In genomic region chr17:46853281-46853680, GRCm38 (mm10) we compare ENCODE assay signal across 9 mouse cellular contexts. TPM values are rescaled to one million over a fixed set of nuclear protein-coding genes. Genes with fewer than 3 reads are reported as not detected.
A peak's percentile ranks its signal among the peaks of the same experiment; 100 is the strongest.
DNase-seq lines count a peak whose midpoint lies in the region; ATAC-seq and TF ChIP-seq lines count a peak whose summit lies in the region.
"Had no signal": no experiment of that assay in that cellular context is flagged by ENCODE, and none has a peak within 500 bp of the region (broad histone marks: within the 10 kb centered on the region; RNA-seq: fewer than 3 reads in every experiment).

No protein-coding gene starts in this region.

- H3K4me2 ChIP-seq in neural tube, embryonic 12.5 days (replicated peaks): peak overlapping the region; percentile 7; the same call in 1 of the 2 replicates
- H3K4me2 ChIP-seq in forebrain, postnatal 0 days (ENCODE audit: low read depth): 0 out of 2 replicates have a peak overlapping the region, but pooled peaks have one; percentile 15
- peak overlapping the region; percentile 10; the same call in 1 of the 2 replicates for H3K4me2 ChIP-seq in hindbrain, embryonic 16.5 days (ENCODE audit: low read length)
- no peak overlapping the region for H3K4me2 ChIP-seq in midbrain, embryonic 14.5 days (ENCODE audit: low read length)

- peaks cover 16% of the 10 kb centered on the region for H3K4me1 ChIP-seq in neural tube, embryonic 12.5 days
- peaks cover 15% of the 10 kb centered on the region for H3K4me1 ChIP-seq in forebrain, postnatal 0 days (ENCODE audit: insufficient read depth)
- peaks cover 29% of the 10 kb centered on the region for H3K4me1 ChIP-seq in hindbrain, embryonic 16.5 days (ENCODE audit: control insufficient read depth, insufficient read depth, low read depth, low read length)
- H3K4me1 ChIP-seq in midbrain, embryonic 14.5 days (ENCODE audit: control insufficient read depth, insufficient read depth, low read length): peaks cover 17% of the 10 kb centered on the region

- WGBS in neural tube, embryonic 12.5 days: 57% methylated on average over 6 of the region's 6 CpGs
- WGBS in forebrain, postnatal 0 days: 28% methylated on average over 6 of the region's 6 CpGs
- 42% methylated on average over 6 of the region's 6 CpGs for WGBS in hindbrain, embryonic 16.5 days
- WGBS in midbrain, embryonic 14.5 days: 50% methylated on average over 6 of the region's 6 CpGs

- no peak overlapping the region for H3K4me3 ChIP-seq in neural tube, embryonic 12.5 days
- no peak overlapping the region for H3K4me3 ChIP-seq in forebrain, postnatal 0 days (ENCODE audit: low read depth, low read length)
- no peak overlapping the region for H3K4me3 ChIP-seq in hindbrain, embryonic 16.5 days (ENCODE audit: low read length)
- H3K4me3 ChIP-seq in midbrain, embryonic 14.5 days (replicated peaks; ENCODE audit: low read depth, low read length): no peak overlapping the region

- no peak for ATAC-seq in neural tube, embryonic 12.5 days (ENCODE audit: low FRiP score, low read depth)
- ATAC-seq in forebrain, postnatal 0 days: peak; percentile 24; the same call in 1 of the 2 replicates
- ATAC-seq in hindbrain, embryonic 16.5 days: peak; percentile 32; the same call in 1 of the 2 replicates
- no peak for ATAC-seq in midbrain, embryonic 14.5 days (ENCODE audit: low FRiP score, low TSS enrichment)

- H3K27me3 ChIP-seq in neural tube, embryonic 12.5 days (replicated peaks): no peaks in the 10 kb centered on the region
- H3K27me3 ChIP-seq in forebrain, postnatal 0 days (ENCODE audit: insufficient read depth, low read length): no peaks in the 10 kb centered on the region
- H3K27me3 ChIP-seq in hindbrain, embryonic 16.5 days (replicated peaks; ENCODE audit: control insufficient read depth, insufficient read depth, low read length): no peaks in the 10 kb centered on the region
- no peaks in the 10 kb centered on the region for H3K27me3 ChIP-seq in midbrain, embryonic 14.5 days (ENCODE audit: control insufficient read depth, insufficient read depth, low read length)

- no peaks in the 10 kb centered on the region for H3K9me3 ChIP-seq in neural tube, embryonic 12.5 days
- H3K9me3 ChIP-seq in forebrain, postnatal 0 days (ENCODE audit: low read length): no peaks in the 10 kb centered on the region
- H3K9me3 ChIP-seq in hindbrain, embryonic 16.5 days (ENCODE audit: control insufficient read depth, low read length): no peaks in the 10 kb centered on the region
- no peaks in the 10 kb centered on the region for H3K9me3 ChIP-seq in midbrain, embryonic 14.5 days (ENCODE audit: control insufficient read depth, low read length)

- no peak for DNase-seq in neural tube, embryonic 10.5 days (ENCODE audit: extremely low spot score, low spot score)
- DNase-seq in adrenal gland, postnatal 4 days (ENCODE audit: low spot score in 2 of 2): peak; percentile 16 to 21
- peak; percentile 69 for DNase-seq in forebrain, postnatal 0 days
- peak; percentile 49 to 74 for DNase-seq in left cerebral cortex, postnatal 14 days (ENCODE audit: low spot score in 2 of 2)
- peak; percentile 54 for DNase-seq in midbrain, embryonic 14.5 days
- DNase-seq in c-Kit-positive CD71-positive TER-119-positive erythroid progenitor cells, embryonic 14.5 days (ENCODE audit: low spot score): no peak

- intact Hi-C loops in left cerebral cortex, postnatal 14 days (cut with DNase I): no loop called here

- TF ChIP-seq CTCF in forebrain, postnatal 0 days (IDR thresholded peaks at IDR 0.05; ENCODE audit: low read depth): no peak

- H3K9ac ChIP-seq in neural tube, embryonic 12.5 days: no peak overlapping the region
- H3K9ac ChIP-seq in forebrain, postnatal 0 days: no peak overlapping the region
- no peak overlapping the region for H3K9ac ChIP-seq in hindbrain, embryonic 16.5 days (ENCODE audit: low read depth, low read length)
- H3K9ac ChIP-seq in midbrain, embryonic 14.5 days (replicated peaks; ENCODE audit: low read length): no peak overlapping the region

- no peaks in the 10 kb centered on the region for H3K36me3 ChIP-seq in neural tube, embryonic 12.5 days
- no peaks in the 10 kb centered on the region for H3K36me3 ChIP-seq in forebrain, postnatal 0 days (ENCODE audit: insufficient read depth)
- no peaks in the 10 kb centered on the region for H3K36me3 ChIP-seq in hindbrain, embryonic 16.5 days (ENCODE audit: control insufficient read depth, insufficient read depth, low read length)
- 0 out of 2 replicates have a peak, but pooled peaks cover 2% of the 10 kb centered on the region for H3K36me3 ChIP-seq in midbrain, embryonic 14.5 days (ENCODE audit: control insufficient read depth, insufficient read depth, low read length)

- peak overlapping the region; percentile 11; the same call in 1 of the 2 replicates for H3K27ac ChIP-seq in neural tube, embryonic 12.5 days
- peak overlapping the region; percentile 59 for H3K27ac ChIP-seq in forebrain, postnatal 0 days (ENCODE audit: low read depth, low read length)
- H3K27ac ChIP-seq in hindbrain, embryonic 16.5 days (ENCODE audit: low read depth, low read length): peak overlapping the region; percentile 48
- H3K27ac ChIP-seq in midbrain, embryonic 14.5 days (replicated peaks; ENCODE audit: low read depth, low read length): peak overlapping the region; percentile 55

RNA-seq across cellular contexts. Expression of gene Bicral, which starts 5.0 kb away (rescaled TPM):
- 7.0 and 8.0 TPM in 2 replicates for polyA plus RNA-seq in neural tube, embryonic 12.5 days (2016; fragmentation: Nextera tagmentation; extraction: Ambion mirVana)
- total RNA-seq in adrenal gland, postnatal 4 days (2021): 10 to 100 TPM; 21.6 to 24.8 TPM
- 17.4 and 36.7 TPM in 2 replicates for total RNA-seq in forebrain, postnatal 0 days (2014; rRNA removed)
- 3.8 and 6.7 TPM in 2 replicates for polyA plus RNA-seq in forebrain, postnatal 0 days (2015; fragmentation: Nextera tagmentation; extraction: Ambion mirVana)
- polyA plus RNA-seq in hindbrain, embryonic 16.5 days (2015; fragmentation: Nextera tagmentation; extraction: Ambion mirVana): 6.0 and 6.2 TPM in 2 replicates
- total RNA-seq in left cerebral cortex, postnatal 14 days (2021): 10 to 100 TPM; 39.9 to 42.7 TPM
- 10.2 and 11.6 TPM in 2 replicates for polyA plus RNA-seq in midbrain, embryonic 14.5 days (2014; fragmentation: Nextera tagmentation; extraction: Ambion mirVana)

RNA-seq across cellular contexts. Expression of gene Tbcc, which starts 37.2 kb away (rescaled TPM):
- polyA plus RNA-seq in neural tube, embryonic 12.5 days (2016; fragmentation: Nextera tagmentation; extraction: Ambion mirVana): 87.8 and 89.5 TPM in 2 replicates
- total RNA-seq in adrenal gland, postnatal 4 days (2021): 10 to 100 TPM; 26.1 to 27.4 TPM
- total RNA-seq in forebrain, postnatal 0 days (2014; rRNA removed): 46.2 and 63.4 TPM in 2 replicates
- 52.2 and 53.0 TPM in 2 replicates for polyA plus RNA-seq in forebrain, postnatal 0 days (2015; fragmentation: Nextera tagmentation; extraction: Ambion mirVana)
- 52.6 and 53.6 TPM in 2 replicates for polyA plus RNA-seq in hindbrain, embryonic 16.5 days (2015; fragmentation: Nextera tagmentation; extraction: Ambion mirVana)
- total RNA-seq in left cerebral cortex, postnatal 14 days (2021): 10 to 100 TPM; 33.1 to 39.8 TPM
- polyA plus RNA-seq in midbrain, embryonic 14.5 days (2014; fragmentation: Nextera tagmentation; extraction: Ambion mirVana): 62.8 and 67.6 TPM in 2 replicates

RNA-seq across cellular contexts. Expression of gene Prph2, which starts 57.0 kb away (rescaled TPM):
- not detected in 2 replicates for polyA plus RNA-seq in neural tube, embryonic 12.5 days (2016; fragmentation: Nextera tagmentation; extraction: Ambion mirVana)
- not detected for total RNA-seq in adrenal gland, postnatal 4 days (2021)
- 0.14 TPM in 1 of 2 replicates, not detected in the other for total RNA-seq in forebrain, postnatal 0 days (2014; rRNA removed)
- polyA plus RNA-seq in forebrain, postnatal 0 days (2015; fragmentation: Nextera tagmentation; extraction: Ambion mirVana): not detected in 2 replicates
- not detected in 2 replicates for polyA plus RNA-seq in hindbrain, embryonic 16.5 days (2015; fragmentation: Nextera tagmentation; extraction: Ambion mirVana)
- total RNA-seq in left cerebral cortex, postnatal 14 days (2021): not detected
- not detected in 2 replicates for polyA plus RNA-seq in midbrain, embryonic 14.5 days (2014; fragmentation: Nextera tagmentation; extraction: Ambion mirVana)
- polyA plus RNA-seq: limb, embryonic 11.5 days had no signal

Comparison
In these comparisons a context has a peak if more than half of its experiments do, and no peak if none do; other contexts are left out.
1. ATAC-seq: peak in forebrain, postnatal 0 days (single experiment) and hindbrain, embryonic 16.5 days (single experiment); none in neural tube, embryonic 12.5 days (single experiment) and midbrain, embryonic 14.5 days (single experiment).
2. DNase-seq: peak in adrenal gland, postnatal 4 days (2 of 2), forebrain, postnatal 0 days (single experiment), left cerebral cortex, postnatal 14 days (2 of 2) and midbrain, embryonic 14.5 days (single experiment); none in neural tube, embryonic 10.5 days (single experiment) and c-Kit-positive CD71-positive TER-119-positive erythroid progenitor cells, embryonic 14.5 days (single experiment).
3. Peak in every context shown above with its lines, with median percentiles within 50 percentile points of each other: H3K27ac ChIP-seq.